19 mouse cellular contexts compared by ENCODE assay signal in the genomic region with DNA sequence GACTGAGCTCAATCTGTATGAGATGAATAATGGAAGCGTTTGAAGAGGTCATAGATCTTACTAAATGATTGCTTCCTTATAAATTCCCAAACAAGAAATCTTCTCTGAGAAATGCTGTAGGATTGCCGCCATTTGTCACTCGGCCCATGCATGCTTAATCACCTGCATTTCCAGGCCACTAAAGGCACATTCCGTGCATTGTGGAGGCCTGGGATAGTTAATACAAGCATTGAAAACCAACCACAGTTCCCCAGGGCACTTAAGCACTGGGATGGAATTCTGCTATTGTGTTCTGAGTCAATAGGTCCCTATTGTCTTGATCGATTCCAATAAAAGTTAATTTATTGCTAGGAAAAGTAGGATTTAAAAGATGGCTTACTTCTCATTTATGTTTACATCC.
A peak's percentile ranks its signal among the peaks of the same experiment; 100 is the strongest.
DNase-seq lines count a peak whose midpoint lies in the region; ATAC-seq lines count a peak whose summit lies in the region.
"Had no signal": no experiment of that assay in that cellular context is flagged by ENCODE, and none has a peak within 500 bp of the region (broad histone marks: within the 10 kb centered on the region; RNA-seq: fewer than 3 reads in every experiment).

No protein-coding gene starts in this region.

- peak; percentile 18 for DNase-seq in cerebellum, adult 9-10 months
- no peak for DNase-seq in cerebellum, adult 18-20 months
- no peak for DNase-seq in neural tube, embryonic 10.5 days (ENCODE audit: extremely low spot score, low spot score)
- DNase-seq in embryo, embryonic 11 days: peak; percentile 21
- DNase-seq: adrenal gland, postnatal 14 days; B cell, adult 2 months; gastrocnemius, postnatal 36 days; heart, adult 11 months; heart, postnatal 36 days had no signal

- no peaks in the 10 kb centered on the region for H3K36me3 ChIP-seq in neural tube, embryonic 12.5 days
- no peaks in the 10 kb centered on the region for H3K36me3 ChIP-seq in hindbrain, embryonic 12.5 days
- H3K36me3 ChIP-seq: embryonic facial prominence, embryonic 12.5 days; forebrain, embryonic 15.5 days; heart, embryonic 13.5 days had no signal

- H3K4me3 ChIP-seq in neural tube, embryonic 12.5 days: no peak overlapping the region
- no peak overlapping the region for H3K4me3 ChIP-seq in hindbrain, embryonic 12.5 days
- H3K4me3 ChIP-seq: embryonic facial prominence, embryonic 12.5 days; forebrain, embryonic 15.5 days; heart, embryonic 13.5 days had no signal

- 23% methylated on average over 5 of the region's 5 CpGs for WGBS in neural tube, embryonic 12.5 days
- WGBS in hindbrain, embryonic 12.5 days: 29% methylated on average over 5 of the region's 5 CpGs

- 0 out of 2 replicates have a peak, but pooled peaks have one; percentile 25 for ATAC-seq in neural tube, embryonic 12.5 days (ENCODE audit: low FRiP score, low read depth)
- no peak for ATAC-seq in CD4-positive, CD25-positive, alpha-beta regulatory T cell, adult 4 months
- no peak for ATAC-seq in hindbrain, embryonic 12.5 days (ENCODE audit: low FRiP score)
- ATAC-seq: activated CD4-positive, CD25-positive, alpha-beta regulatory T cell, adult 4 months; forebrain, embryonic 15.5 days; hindbrain, embryonic 16.5 days; inflammation-experienced regulatory T-cells, adult 6 months; intestine, postnatal 0 days had no signal

- no peaks in the 10 kb centered on the region for H3K27me3 ChIP-seq in neural tube, embryonic 12.5 days (replicated peaks)
- H3K27me3 ChIP-seq in hindbrain, embryonic 12.5 days: no peaks in the 10 kb centered on the region
- H3K27me3 ChIP-seq: embryonic facial prominence, embryonic 12.5 days; forebrain, embryonic 15.5 days; heart, embryonic 13.5 days had no signal

- H3K9ac ChIP-seq in neural tube, embryonic 12.5 days: no peak overlapping the region
- no peak overlapping the region for H3K9ac ChIP-seq in hindbrain, embryonic 12.5 days
- H3K9ac ChIP-seq: embryonic facial prominence, embryonic 12.5 days; forebrain, embryonic 15.5 days; heart, embryonic 13.5 days had no signal

- no peak overlapping the region for H3K4me2 ChIP-seq in neural tube, embryonic 12.5 days (replicated peaks)
- H3K4me2 ChIP-seq in hindbrain, embryonic 12.5 days (replicated peaks): no peak overlapping the region
- H3K4me2 ChIP-seq: embryonic facial prominence, embryonic 12.5 days; forebrain, embryonic 15.5 days; heart, embryonic 13.5 days had no signal

- H3K27ac ChIP-seq in neural tube, embryonic 12.5 days: no peak overlapping the region
- H3K27ac ChIP-seq in hindbrain, embryonic 12.5 days: no peak overlapping the region
- H3K27ac ChIP-seq: embryonic facial prominence, embryonic 12.5 days; heart, embryonic 13.5 days had no signal

- peaks cover 3% of the 10 kb centered on the region; the same call in 1 of the 2 replicates for H3K4me1 ChIP-seq in neural tube, embryonic 12.5 days
- H3K4me1 ChIP-seq in hindbrain, embryonic 12.5 days: 0 out of 2 replicates have a peak, but pooled peaks cover 4% of the 10 kb centered on the region
- H3K4me1 ChIP-seq: embryonic facial prominence, embryonic 12.5 days; heart, embryonic 13.5 days had no signal

- no peaks in the 10 kb centered on the region for H3K9me3 ChIP-seq in neural tube, embryonic 12.5 days
- no peaks in the 10 kb centered on the region for H3K9me3 ChIP-seq in hindbrain, embryonic 12.5 days (replicated peaks)
- H3K9me3 ChIP-seq: embryonic facial prominence, embryonic 12.5 days; forebrain, embryonic 15.5 days; heart, embryonic 13.5 days had no signal

Comparison
In these comparisons a context has a peak if more than half of its experiments do, and no peak if none do; other contexts are left out.
1. DNase-seq: peak in cerebellum, adult 9-10 months (single experiment) and embryo, embryonic 11 days (single experiment); none in cerebellum, adult 18-20 months (0 of 2) and neural tube, embryonic 10.5 days (single experiment).